Mouse (Mus musculus): ENCODE measurements around the gene Tle6. TPM values are rescaled to one million over a fixed set of nuclear protein-coding genes. Genes with fewer than 3 reads are reported as not detected.

Gene Tle6
- polyA plus RNA-seq, 1 experiment from 2014 or later: 7.6 TPM

DNA sequence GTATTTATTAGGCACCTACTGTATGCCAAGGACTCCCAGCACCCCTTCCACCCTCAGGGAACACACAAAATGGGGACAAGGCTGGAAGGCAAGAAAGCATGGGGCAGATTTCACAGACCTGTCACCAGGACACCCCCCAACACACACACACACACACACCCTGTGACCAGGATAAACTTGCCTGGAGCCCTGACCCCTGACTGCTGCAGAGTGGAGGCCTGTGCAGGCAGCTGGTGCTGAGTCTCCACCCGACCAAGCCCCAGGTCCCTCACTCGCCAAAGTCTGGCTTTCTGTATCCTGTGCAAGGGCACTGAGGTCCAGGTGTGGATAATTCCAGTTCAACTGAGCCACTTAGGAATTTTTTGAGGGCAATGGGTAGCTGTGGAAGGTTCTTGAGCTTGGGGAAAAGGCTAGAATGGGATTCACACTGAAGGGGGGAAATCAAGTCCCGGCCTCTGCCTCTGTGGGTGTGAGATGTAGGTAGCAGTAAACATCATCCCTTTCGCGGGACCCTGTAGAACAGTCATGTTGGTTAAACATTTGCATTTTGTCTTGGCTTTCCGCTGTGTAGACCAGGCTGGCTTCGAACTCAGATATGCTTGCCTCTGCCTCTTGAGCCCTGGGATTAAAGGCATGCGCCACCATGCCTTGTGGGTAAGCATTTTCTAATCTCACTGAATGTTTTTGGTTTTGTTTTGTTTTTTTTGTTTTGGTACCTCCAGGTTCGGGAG, 31.2 kb downstream of the Tle6 start:
- no peak overlapping the region for H3K27ac ChIP-seq (replicated peaks)
- H3K4me3 ChIP-seq (ENCODE audit: low read depth, low read length): no peak overlapping the region
- H3K27me3 ChIP-seq (ENCODE audit: control insufficient read depth, insufficient read depth, low read length): no peaks in the 10 kb centered on the region
- peaks cover 16% of the 10 kb centered on the region for H3K36me3 ChIP-seq (ENCODE audit: control insufficient read depth, insufficient read depth, low read length)
- H3K4me2 ChIP-seq (replicated peaks; ENCODE audit: low read depth): no peak overlapping the region
- H3K9me3 ChIP-seq (ENCODE audit: control insufficient read depth, low read length): no peaks in the 10 kb centered on the region
- TF ChIP-seq CTCF (IDR thresholded peaks at IDR 0.05; ENCODE audit: low read depth) (no peak), EP300 (optimal IDR thresholded peaks at IDR 0.05) (no peak)
- peaks cover 14% of the 10 kb centered on the region for H3K4me1 ChIP-seq (replicated peaks; ENCODE audit: control insufficient read depth, insufficient read depth)
- ATAC-seq (ENCODE audit: low FRiP score, low TSS enrichment) (no peak), DNase-seq (ENCODE audit: low spot score) (no peak)
- no peak overlapping the region for H3K9ac ChIP-seq (ENCODE audit: low read length)
- WGBS: 69% methylated on average over 9 of the region's 9 CpGs

DNA sequence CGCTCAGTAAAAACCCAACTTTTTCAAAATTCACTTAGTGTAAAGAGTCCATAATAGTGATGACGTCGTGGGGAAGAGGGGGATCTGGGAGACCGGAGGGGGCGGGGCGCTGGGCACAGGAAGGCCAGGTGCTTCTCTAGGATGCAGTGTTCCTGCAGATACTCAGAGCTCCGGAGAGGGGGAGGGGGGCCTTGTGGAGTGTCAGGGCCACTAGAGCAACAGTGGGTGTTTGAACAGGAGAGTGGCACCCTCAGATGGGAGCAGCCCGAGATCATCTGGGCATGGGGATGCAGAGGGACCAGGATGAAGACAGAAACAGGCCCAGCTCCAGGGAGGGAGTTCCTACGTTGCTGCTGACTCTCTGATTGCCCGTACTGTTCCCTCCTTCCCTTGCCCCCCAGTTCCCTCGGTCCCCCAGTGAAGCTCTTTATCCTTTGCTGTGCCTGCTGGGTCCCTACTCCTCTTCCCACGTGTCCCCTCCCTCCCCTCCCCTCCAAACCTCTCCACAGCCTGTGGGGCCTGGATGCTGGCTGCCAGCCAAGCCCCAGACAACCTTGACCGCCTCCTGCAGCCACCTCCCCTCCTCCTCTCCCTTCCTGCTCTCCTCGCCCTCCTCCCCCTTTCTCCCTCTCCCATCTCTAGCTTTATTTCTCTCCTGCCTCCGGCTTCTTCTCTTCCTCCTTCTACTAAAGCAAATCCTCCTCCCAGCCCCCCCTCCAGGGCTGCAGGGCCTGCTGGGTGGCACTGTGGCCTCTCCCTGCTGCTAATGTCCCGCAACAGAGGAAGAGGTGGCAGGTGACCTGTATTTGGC, 32.3 kb downstream of the Tle6 start:
- H3K9me3 ChIP-seq (ENCODE audit: control insufficient read depth, low read length): no peaks in the 10 kb centered on the region
- DNase-seq (ENCODE audit: low spot score): peak; percentile 53
- H3K4me3 ChIP-seq (ENCODE audit: low read depth, low read length): no peak overlapping the region

DNA sequence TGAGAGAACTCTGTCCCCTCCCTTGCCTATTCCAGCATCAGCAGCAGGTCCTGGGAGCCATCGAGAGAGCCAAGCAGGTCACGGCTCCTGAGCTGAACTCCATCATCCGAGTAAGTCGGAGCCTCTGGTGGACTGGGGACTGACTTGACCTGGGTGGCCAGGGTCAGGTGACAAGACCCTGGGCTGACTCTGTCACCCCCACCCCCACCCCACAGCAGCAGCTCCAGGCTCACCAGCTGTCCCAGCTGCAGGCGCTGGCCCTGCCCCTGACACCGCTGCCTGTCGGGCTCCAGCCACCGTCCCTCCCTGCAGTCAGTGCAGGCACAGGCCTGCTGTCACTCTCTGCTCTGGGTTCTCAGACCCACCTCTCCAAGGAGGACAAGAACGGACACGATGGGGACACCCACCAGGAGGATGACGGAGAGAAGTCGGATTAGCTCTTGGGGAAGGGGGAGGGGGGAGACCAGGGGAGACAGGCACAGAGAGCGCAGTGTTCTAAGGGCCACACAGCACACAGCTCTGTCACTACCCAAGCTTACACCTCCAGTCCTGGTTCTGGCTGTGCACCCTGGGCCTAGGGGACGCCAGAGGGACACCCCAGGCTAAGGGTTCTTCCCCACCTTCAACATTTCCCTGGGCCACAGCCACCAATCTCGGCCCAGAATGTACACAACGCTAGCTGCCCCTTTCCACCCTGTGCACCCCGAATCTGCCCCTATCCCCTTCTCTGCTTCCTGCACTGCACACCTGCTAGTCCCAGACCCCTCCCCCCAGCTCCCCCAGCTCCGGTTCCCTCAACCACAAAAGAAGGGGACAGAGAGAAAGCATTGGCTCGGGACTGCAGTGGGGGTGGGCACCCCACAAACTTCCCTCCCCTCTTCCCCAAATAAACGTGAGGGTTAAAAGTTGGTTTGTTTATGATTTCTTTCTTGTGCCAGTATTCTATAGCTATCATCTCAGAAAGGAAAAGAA, 35.3 kb downstream of the Tle6 start:
- Histone ChIP-seq H3K9me3 (ENCODE audit: control insufficient read depth, low read length) (no peaks in the 10 kb centered on the region), H3K4me3 (ENCODE audit: low read depth, low read length) (no peak overlapping the region), H3K4me1 (replicated peaks; ENCODE audit: control insufficient read depth, insufficient read depth) (peaks cover 12% of the 10 kb centered on the region), H3K36me3 (ENCODE audit: control insufficient read depth, insufficient read depth, low read length) (peaks cover 16% of the 10 kb centered on the region), H3K27me3 (ENCODE audit: control insufficient read depth, insufficient read depth, low read length) (no peaks in the 10 kb centered on the region), H3K27ac (replicated peaks) (no peak overlapping the region), H3K9ac (ENCODE audit: low read length) (no peak overlapping the region), H3K4me2 (replicated peaks; ENCODE audit: low read depth) (no peak overlapping the region)
- ATAC-seq (ENCODE audit: low FRiP score, low TSS enrichment) (no peak), DNase-seq (ENCODE audit: low spot score) (no peak)
- TF ChIP-seq CTCF (IDR thresholded peaks at IDR 0.05; ENCODE audit: low read depth) (no peak), EP300 (optimal IDR thresholded peaks at IDR 0.05) (no peak)
- 58% methylated on average over 19 of the region's 20 CpGs for WGBS

More for the DNA sequence above, 32.3 kb downstream of the Tle6 start:
- no peak overlapping the region for H3K9ac ChIP-seq (ENCODE audit: low read length)
- no peak overlapping the region for H3K27ac ChIP-seq (replicated peaks)
- no peak overlapping the region for H3K4me2 ChIP-seq (replicated peaks; ENCODE audit: low read depth)
- peaks cover 16% of the 10 kb centered on the region for H3K36me3 ChIP-seq (ENCODE audit: control insufficient read depth, insufficient read depth, low read length)
- H3K27me3 ChIP-seq (ENCODE audit: control insufficient read depth, insufficient read depth, low read length): no peaks in the 10 kb centered on the region
- 19% methylated on average over 15 of the region's 16 CpGs for WGBS
- no peak for TF ChIP-seq CTCF (IDR thresholded peaks at IDR 0.05; ENCODE audit: low read depth)
- no peak for TF ChIP-seq EP300 (optimal IDR thresholded peaks at IDR 0.05)
- peaks cover 18% of the 10 kb centered on the region for H3K4me1 ChIP-seq (replicated peaks; ENCODE audit: control insufficient read depth, insufficient read depth)
- ATAC-seq (ENCODE audit: low FRiP score, low TSS enrichment): no peak

DNA sequence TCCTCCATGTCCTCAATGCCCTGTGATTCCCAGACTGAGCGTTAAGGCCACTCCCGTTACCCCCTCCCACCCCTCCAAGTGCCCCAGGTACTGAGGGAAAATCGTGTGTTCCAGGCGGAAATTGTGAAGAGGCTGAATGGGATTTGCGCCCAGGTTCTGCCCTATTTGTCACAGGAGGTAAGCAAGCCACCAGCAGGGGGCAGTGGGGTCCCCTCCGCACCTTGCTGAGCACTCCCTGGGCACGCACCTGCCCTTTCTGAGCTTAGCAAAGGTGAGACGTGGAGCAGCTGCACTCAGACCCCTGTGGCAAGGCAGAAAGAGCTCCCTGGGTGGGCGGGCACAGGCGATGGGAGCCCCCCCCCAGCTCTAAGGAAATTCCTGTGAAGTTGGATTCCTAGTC, 36.1 kb downstream of the Tle6 start:
- no peaks in the 10 kb centered on the region for H3K9me3 ChIP-seq (ENCODE audit: control insufficient read depth, low read length)
- H3K9ac ChIP-seq (ENCODE audit: low read length): no peak overlapping the region
- H3K36me3 ChIP-seq (ENCODE audit: control insufficient read depth, insufficient read depth, low read length): peaks cover 16% of the 10 kb centered on the region
- DNase-seq (ENCODE audit: low spot score): peak; percentile 79
- TF ChIP-seq EP300 (optimal IDR thresholded peaks at IDR 0.05) (no peak), CTCF (IDR thresholded peaks at IDR 0.05; ENCODE audit: low read depth) (peak; percentile 81)
- no peak overlapping the region for H3K27ac ChIP-seq (replicated peaks)
- no peaks in the 10 kb centered on the region for H3K27me3 ChIP-seq (ENCODE audit: control insufficient read depth, insufficient read depth, low read length)
- peaks cover 11% of the 10 kb centered on the region for H3K4me1 ChIP-seq (replicated peaks; ENCODE audit: control insufficient read depth, insufficient read depth)
- no peak for ATAC-seq (ENCODE audit: low FRiP score, low TSS enrichment)
- no peak overlapping the region for H3K4me3 ChIP-seq (ENCODE audit: low read depth, low read length)
- H3K4me2 ChIP-seq (replicated peaks; ENCODE audit: low read depth): no peak overlapping the region
- WGBS: 40% methylated on average over 10 of the region's 10 CpGs

DNA sequence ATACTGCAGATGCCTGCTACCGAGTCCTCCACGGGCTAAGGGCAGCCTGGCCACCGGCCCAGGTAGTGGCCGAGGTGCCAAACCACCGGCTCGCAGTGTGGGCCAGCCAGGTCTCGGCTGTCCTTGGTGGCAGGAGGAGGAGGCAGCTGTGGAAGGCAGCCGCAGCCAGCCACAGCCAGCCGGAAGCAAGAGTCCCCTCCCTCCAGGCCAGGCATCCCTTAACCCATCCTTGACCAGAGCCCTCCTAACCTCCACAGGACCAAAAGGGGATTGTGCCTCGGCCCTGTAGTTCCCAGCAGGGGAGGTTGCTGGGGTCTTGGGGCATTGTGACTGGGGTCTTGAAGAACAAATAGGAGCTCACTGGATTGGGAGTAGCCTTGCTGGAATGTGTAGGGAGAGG, 36.7 kb downstream of the Tle6 start:
- ATAC-seq (ENCODE audit: low FRiP score, low TSS enrichment) (peak; percentile 19; the same call in 1 of the 2 replicates), DNase-seq (ENCODE audit: low spot score) (no peak)
- TF ChIP-seq EP300 (optimal IDR thresholded peaks at IDR 0.05): no peak
- TF ChIP-seq CTCF (IDR thresholded peaks at IDR 0.05; ENCODE audit: low read depth): no peak
- WGBS: 12% methylated on average over 10 of the region's 10 CpGs
- Histone ChIP-seq H3K4me3 (ENCODE audit: low read depth, low read length) (0 out of 2 replicates have a peak overlapping the region, but pooled peaks have one; percentile 8), H3K27ac (replicated peaks) (0 out of 2 replicates have a peak overlapping the region, but pooled peaks have one; percentile 13), H3K36me3 (ENCODE audit: control insufficient read depth, insufficient read depth, low read length) (peaks cover 16% of the 10 kb centered on the region), H3K27me3 (ENCODE audit: control insufficient read depth, insufficient read depth, low read length) (no peaks in the 10 kb centered on the region), H3K4me2 (replicated peaks; ENCODE audit: low read depth) (peak overlapping the region; percentile 46), H3K4me1 (replicated peaks; ENCODE audit: control insufficient read depth, insufficient read depth) (peaks cover 9% of the 10 kb centered on the region), H3K9me3 (ENCODE audit: control insufficient read depth, low read length) (no peaks in the 10 kb centered on the region), H3K9ac (ENCODE audit: low read length) (peak overlapping the region; percentile 47)

Measured in stomach, postnatal 0 days (tissue).